Mouse (Mus musculus): ENCODE measurements at regions not wholly inside any gene's neighbourhood (a gene's known extent, or its start where the extent isn't known, plus 50 kb on each side); places are given as distances from the start of the nearest gene placed in this dataset.

DNA sequence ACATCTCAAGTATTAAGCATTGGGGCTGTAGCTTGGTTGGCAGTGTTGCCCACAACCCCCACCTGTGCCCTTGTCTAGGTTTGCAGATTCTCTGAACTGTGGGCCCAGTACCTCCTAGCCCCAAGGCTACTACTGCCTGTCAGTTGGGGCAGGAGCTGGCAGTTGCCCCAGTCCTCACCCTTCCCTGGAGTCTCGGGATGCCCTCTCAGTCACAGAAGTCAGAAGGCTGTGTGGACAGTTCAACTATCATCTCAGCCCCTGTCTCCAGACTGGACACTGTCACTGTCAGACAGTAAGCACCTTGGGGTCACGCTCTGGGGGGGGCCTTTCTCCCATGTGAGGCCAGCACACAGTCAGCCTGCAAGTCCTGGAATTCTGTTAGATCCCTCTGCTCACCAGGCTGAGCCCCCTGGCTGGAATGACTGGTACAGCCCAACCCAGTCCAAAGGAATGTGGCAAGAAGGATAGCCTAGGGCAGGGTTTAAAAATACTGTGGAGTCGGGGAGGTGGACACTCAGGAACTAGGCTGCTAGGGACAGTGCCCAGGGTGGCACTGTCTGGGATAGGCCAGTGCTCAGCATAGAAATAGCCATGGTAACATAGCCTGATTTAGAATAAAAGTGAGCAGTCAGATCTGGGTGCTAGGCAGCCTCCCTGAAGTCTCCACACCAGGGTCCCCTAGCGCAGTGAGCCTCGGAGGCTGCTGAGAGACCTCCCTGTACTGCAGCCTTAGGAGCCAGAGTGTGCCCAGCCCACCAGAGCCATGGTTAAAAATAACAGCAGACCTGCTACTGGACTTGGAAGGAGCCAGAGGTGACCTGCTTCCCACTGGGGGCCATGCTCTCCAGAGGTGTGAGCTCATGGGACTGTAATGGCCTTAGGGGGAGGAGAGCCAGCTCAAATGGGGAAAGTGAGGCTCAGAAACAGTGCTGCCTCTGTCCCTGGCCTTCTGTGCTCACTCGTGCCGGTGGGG is 83.1 kb upstream of the Ptpn1 start:
- DNase-seq (ENCODE audit: low spot score): no peak

DNA sequence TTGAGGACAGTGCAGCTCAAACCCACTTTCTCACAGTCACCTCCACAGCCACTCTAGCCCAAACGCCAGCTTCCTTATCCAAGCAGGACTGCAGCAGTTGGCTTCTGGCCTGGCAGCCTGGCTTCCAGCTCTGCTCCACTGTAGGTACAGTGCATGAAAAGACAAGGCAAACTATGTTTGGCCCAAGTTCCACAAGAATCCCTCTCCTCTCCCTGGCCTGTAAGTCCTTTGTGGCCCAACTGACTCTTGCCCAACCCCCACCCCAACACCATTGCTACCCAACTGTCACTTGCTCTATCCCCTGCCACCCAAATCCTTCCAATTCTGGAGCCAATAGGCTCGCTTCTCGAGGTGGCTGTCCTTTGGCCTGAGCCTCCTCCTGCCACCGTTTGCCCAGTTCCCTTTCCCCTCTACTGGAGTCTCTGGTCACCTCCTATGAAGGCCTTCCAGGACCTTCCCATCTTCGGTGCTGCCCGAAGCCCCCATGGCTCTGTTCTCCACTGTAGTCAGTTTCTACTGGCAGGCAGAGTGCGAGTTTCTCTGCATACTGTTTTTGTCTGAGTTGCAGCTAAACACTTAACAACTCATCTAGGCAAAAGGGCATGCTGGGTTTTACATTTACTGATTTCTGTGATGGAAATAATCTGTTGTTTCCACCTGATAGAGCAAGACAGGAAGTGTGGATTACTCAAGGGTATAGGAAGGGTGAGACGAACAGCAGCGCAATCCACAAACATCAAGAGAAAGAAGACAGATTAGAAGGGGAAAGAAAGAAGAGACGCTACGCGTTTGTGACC is 84.4 kb upstream of the Ptpn1 start:
- DNase-seq (ENCODE audit: low spot score): no peak

GRCm38 (mm10) chr2:167845370-167845769 is 86.5 kb upstream of the Ptpn1 start:
- no peak for DNase-seq (ENCODE audit: low spot score)

DNA sequence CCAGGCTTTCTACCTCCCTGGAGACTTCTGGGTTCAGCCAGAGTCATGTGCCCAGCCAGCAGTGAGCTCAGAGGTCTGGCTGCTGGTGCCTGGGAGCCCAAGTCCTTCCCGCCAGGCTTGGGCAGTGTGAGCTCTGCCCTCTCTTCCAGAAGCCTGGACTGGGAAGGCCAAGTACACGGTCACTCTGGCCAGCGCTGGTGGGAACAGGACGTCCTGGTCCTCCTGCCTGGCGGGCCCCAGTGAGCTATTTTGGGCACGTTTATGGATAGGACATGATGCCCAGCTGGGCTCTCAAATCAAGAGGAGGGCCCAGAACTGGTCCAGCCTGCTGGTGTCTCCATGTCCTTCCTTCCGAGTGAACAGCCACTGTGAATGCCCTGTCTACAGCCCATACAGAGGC is 87.3 kb upstream of the Ptpn1 start:
- no peak for DNase-seq (ENCODE audit: low spot score)

DNA sequence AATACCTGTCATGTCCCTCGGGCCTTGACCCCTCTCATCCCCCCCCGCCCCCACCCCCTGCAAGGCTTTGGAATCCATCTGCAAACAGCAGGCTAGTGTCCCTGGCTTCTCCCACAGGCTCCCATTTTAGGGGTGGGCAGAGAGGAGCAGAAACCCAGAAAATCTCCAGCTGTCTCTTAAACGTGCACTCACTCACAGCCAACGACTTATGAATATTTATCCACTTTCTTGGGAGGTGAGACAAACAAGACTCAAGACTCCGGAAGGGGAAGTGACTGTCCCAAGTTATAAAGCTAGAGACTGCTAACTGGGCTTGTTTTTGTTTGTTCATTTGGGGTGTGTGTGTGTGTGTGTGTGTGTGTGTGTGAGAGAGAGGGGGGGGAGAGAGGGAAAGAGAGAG is 87.9 kb upstream of the Ptpn1 start:
- no peak for DNase-seq (ENCODE audit: low spot score)

DNA sequence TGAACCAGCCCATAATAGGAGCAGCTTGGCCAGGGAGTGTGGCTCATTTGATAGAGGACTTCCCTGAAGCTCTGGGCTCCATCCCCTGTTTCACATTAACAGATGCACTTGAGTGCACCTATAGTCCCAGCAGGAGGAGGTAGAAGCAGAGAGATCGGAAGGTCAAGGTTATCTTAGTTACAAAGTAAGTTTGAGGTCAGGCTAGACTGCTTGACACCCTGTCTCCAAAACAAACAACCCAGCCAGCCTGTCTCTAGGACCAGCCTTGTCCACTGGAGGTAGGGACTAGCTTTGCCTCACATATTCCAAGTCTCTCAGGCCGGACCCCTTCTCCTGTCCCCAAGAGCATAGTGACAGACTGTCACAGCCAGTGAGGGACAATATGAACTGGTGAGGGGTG is 88.9 kb upstream of the Ptpn1 start:
- DNase-seq (ENCODE audit: low spot score): no peak

DNA sequence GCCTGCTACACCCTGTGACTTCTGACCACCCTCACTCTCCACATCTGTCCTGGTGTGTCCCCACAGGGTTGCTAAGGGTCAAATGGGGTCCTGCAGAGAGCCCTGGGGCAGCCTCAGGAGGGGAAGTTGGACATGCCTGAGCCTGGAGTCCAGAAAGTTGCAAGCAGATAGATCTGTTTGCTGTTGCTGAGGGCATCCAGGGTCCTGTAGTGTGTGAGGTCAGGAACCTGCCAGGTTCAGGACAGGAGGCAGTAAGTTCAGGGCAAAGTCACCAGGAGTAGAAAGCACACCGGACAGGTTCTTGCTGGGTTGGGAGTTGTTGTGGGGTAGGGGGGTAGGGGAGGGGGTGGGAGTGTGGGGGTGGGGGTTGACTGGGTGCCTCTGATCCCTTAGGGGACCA is 89.4 kb upstream of the Ptpn1 start:
- DNase-seq (ENCODE audit: low spot score): no peak

- DNase-seq (ENCODE audit: low spot score): peak; percentile 26
These were observed 90.3 kb upstream of the Ptpn1 start for GRCm38 (mm10) chr2:167841339-167842240.

- no peak for DNase-seq (ENCODE audit: low spot score)
These were observed 91.5 kb upstream of the Ptpn1 start for GRCm38 (mm10) chr2:167840344-167840743.

GRCm38 (mm10) chr2:167839324-167839981 is 92.4 kb upstream of the Ptpn1 start:
- no peak for DNase-seq (ENCODE audit: low spot score)

DNA sequence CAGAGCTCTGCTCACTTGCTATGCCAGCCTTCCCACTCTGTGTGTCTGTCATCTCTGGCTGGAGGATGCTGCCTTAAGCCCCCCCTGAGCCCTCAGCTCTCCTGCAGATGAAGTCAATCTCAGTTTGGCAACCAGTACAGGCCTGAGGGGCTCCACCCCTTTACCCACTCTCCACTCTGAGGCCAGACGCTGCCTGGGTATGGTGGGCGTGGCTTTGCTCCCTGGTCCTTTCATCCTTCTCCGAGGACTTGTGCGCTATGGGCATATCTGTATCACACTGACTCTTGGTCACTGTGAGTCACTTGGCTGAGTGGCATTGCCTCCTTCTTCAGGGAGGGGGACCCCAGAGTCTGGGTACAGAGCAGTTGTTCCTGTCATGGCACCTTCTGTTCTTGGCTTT is 94.3 kb upstream of the Ptpn1 start:
- no peak for DNase-seq (ENCODE audit: low spot score)

GRCm38 (mm10) chr2:167836611-167837010 is 95.2 kb upstream of the Ptpn1 start:
- DNase-seq (ENCODE audit: low spot score): no peak

- DNase-seq (ENCODE audit: low spot score): no peak
These were observed 97.3 kb upstream of the Ptpn1 start for GRCm38 (mm10) chr2:167834605-167835004.

DNA sequence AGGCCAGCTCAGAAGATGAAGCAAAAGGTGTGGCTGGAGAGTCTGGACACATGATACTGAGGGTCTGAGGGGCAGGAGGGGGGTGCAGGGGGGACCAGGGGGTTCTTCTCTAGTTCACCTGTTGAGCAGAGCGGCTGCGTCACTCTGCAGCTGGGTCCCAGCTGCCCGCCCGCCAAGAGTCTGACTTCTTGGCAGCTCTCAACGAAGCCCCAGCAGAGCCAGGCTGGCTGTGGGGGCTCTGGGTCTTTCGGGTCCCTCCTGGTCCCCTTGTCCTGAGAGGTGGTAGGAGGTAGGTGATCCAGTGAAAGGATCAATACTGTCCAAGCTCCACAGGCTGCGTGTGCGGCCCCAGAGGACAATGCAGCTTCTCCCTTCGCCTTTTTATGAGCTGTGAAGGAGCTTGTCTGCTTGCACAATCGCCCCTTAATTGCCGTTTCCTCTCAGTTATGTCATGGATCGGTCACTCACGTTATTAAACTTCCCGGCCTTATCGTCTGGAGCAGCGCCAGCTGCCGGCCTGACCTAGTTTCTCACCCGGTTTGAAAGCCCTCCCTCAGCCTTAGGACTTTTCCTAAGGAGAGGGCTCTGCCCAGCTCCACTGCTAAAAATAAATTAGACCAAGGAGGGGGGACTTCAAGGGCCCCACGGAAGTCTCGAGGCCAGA is 98.4 kb upstream of the Ptpn1 start:
- DNase-seq (ENCODE audit: low spot score): no peak

DNA sequence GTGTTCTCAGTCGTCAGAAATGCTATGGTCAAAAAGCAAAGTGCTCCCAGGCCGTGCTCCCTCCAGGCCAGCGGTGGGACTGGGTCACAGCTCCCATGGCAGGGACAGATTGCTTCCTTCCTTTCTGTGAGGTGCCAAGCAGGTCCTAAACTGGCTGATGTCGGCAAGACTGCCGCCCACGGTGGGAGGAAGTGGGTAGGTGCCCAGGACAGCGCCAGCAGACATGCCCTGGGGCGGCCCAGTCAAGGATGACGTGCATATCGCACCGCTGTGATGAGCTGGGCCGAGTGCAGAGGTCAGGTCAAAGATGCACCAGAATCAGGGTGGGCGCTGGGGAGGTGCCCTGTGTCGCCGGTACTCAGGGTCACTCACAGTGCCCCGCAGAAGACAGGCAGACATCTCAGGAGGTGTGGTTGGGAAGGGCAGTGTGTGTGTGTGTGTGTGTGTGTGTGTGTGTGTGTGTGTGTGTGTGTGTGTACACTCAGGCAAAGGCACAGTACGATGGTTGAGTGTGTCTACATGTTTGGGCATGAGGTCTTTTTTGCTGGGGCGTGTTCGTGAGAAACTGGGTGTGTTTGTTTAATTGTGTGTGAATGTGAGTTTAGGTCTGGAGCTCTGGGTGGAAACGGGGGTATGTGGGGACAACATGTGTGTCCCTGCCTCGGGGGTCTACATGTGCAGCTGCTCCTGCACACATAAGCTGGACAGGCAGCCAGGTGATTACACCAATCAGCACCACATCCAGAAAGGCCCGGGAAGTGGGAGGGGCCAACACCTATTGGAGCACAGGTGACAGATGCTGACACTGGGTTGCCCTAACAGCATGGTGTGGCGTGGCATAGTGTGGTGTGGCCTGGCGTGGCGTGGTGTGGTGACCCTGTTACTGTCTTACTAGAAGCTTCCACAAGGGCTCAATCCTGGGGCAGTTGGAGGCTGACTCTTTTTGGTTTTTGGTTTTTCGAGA is 100.5 kb upstream of the Ptpn1 start:
- no peak for DNase-seq (ENCODE audit: low spot score)

GRCm38 (mm10) chr2:167828258-167828657 is 103.6 kb upstream of the Ptpn1 start:
- no peak for DNase-seq (ENCODE audit: low spot score)

GRCm38 (mm10) chr2:167826922-167827703 is 104.7 kb upstream of the Ptpn1 start:
- DNase-seq (ENCODE audit: low spot score): no peak

DNA sequence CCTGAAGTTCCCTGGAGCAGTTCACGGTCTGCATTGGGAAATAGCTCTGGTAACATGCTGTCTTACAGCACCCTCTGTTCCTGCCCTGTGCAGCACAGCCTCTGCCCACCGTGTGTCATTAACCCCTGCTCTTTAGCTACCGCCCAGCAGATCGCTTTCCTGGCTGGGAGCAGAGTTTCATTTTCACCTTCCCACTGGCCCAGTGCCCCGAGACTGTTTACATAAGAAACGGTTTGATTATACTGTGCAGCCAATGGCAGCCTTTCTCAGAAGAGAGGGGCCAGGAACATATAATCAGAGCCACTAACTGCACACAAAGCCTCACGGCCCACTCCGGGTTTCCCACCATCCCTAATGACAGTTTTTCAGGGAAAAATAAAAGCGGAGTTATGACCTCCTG is 108.3 kb upstream of the Ptpn1 start:
- DNase-seq (ENCODE audit: low spot score): no peak

DNA sequence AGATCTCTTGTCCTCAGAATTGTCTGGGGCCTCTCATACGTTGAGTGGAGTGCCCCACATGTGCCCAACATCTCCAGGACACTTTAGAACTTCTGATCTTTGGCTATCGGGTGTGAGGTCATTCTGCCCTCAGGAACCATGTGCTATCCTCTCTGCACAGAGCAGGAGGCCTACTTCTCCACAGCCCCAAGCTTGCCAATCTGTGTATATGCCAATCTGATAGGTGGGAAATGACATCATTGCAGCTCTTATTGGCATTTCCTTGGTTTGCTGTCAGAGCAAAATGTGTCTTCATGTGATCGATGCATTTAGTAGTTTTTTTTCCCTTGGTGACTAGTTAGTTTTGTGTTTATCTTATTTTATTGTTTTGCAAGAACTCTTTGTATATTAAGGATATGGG is 108.8 kb upstream of the Ptpn1 start:
- DNase-seq (ENCODE audit: low spot score): no peak
